ENCODE assay signal across 7 mouse cellular contexts in the genomic region with DNA sequence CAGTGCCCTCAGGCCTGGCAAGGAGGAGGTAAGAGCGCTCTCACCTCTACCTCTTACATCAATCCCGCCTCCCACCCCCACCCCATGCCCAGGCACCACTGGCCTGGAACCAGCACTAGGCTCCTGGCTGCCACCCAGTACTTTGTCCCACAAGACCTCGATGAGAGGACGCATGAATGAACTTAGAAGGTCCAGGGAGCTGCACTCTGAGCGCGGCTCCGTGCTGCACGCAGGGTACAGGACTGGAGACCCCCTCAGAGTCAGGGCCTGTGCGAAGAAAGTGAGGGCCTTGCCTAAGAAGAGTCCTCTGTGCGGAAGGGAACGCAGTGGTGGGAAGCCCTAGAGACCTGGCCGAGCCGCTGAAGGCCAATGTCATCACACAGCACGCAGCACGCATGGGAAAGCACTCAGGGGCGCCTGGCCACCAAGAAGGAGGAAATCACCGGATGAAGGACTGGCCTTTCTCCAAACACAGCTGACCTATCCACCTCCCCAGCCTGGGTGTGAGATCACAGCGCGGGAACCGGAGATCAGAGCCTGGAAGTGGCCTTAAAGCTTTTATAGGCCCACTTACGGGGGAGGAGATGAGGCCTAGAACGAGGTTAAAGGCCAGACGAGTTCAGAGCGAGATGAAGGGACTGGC. TPM values are rescaled to one million over a fixed set of nuclear protein-coding genes. Genes with fewer than 3 reads are reported as not detected.
A peak's percentile ranks its signal among the peaks of the same experiment; 100 is the strongest.
DNase-seq lines count a peak whose midpoint lies in the region; ATAC-seq and TF ChIP-seq lines count a peak whose summit lies in the region.

No protein-coding gene starts in this region.

- POLR2A ChIA-PET in Patski (lab: Charles Lee), result interaction anchor here (0.9 to 6.6 kb wide), 6 partner anchors 9 to 23 kb away, joined by 3 to 55 read pairs (median 3); no protein-coding TSS in a partner anchor

- no peaks in the 10 kb centered on the region for H3K27me3 ChIP-seq in Patski
- H3K27me3 ChIP-seq in limb, embryonic 13.5 days, result no peaks in the 10 kb centered on the region
- H3K27me3 ChIP-seq in stomach, embryonic 16.5 days (ENCODE audit: control insufficient read depth, insufficient read depth, low read length), result no peaks in the 10 kb centered on the region

- intact Hi-C loops in left cerebral cortex, postnatal 25 days (cut with DNase I), result no loop called here

- 51% methylated on average over 24 of the region's 24 CpGs for WGBS in limb, embryonic 13.5 days
- WGBS in stomach, embryonic 16.5 days, result 53% methylated on average over 24 of the region's 24 CpGs

- ATAC-seq in Patski, result peak; percentile 2
- ATAC-seq in limb, embryonic 13.5 days (ENCODE audit: low FRiP score, low read depth), result no peak
- no peak for ATAC-seq in stomach, embryonic 16.5 days (ENCODE audit: insufficient read depth, low FRiP score)
- ATAC-seq in CD4-positive, CD25-positive, alpha-beta regulatory T cell, adult 4 months, result no peak

- H3K4me2 ChIP-seq in limb, embryonic 13.5 days (replicated peaks), result peak overlapping the region; percentile 84
- H3K4me2 ChIP-seq in stomach, embryonic 16.5 days (ENCODE audit: low read depth, low read length), result peak overlapping the region; percentile 40

- H3K9me3 ChIP-seq in limb, embryonic 13.5 days, result no peaks in the 10 kb centered on the region
- H3K9me3 ChIP-seq in stomach, embryonic 16.5 days (replicated peaks; ENCODE audit: control insufficient read depth, low read length), result no peaks in the 10 kb centered on the region

- peak overlapping the region; percentile 7; the same call in 1 of the 2 replicates for H3K4me3 ChIP-seq in limb, embryonic 13.5 days
- H3K4me3 ChIP-seq in stomach, embryonic 16.5 days (replicated peaks; ENCODE audit: low read length), result peak overlapping the region; percentile 13

- CTCF ChIA-PET in Patski (lab: Charles Lee), result interaction anchor here (0.9 to 1.8 kb wide), 2 partner anchors 10 to 23 kb away, joined by 3 to 7 read pairs; no protein-coding TSS in a partner anchor

- peak overlapping the region; percentile 36 for H3K9ac ChIP-seq in limb, embryonic 13.5 days
- H3K9ac ChIP-seq in stomach, embryonic 16.5 days (ENCODE audit: low read length), result peak overlapping the region; percentile 52

- TF ChIP-seq CTCF in Patski (IDR thresholded peaks at IDR 0.05), result no peak

- no peak overlapping the region for H3K27ac ChIP-seq in limb, embryonic 13.5 days
- H3K27ac ChIP-seq in stomach, embryonic 16.5 days (ENCODE audit: low read length), result peak overlapping the region; percentile 48

- no peak for DNase-seq in Patski (ENCODE audit: low read depth, low spot score)
- peak; percentile 36 for DNase-seq in embryo, embryonic 11 days
- DNase-seq in heart, postnatal 4 days, result peak; percentile 78
- DNase-seq in left cerebral cortex, postnatal 25 days (ENCODE audit: low spot score in 2 of 2), result no peak

- in situ Hi-C loops in Patski (cut with MboI; ENCODE audit: low pct_unique_long_range_greater_than_20kb), result no loop called here

- peaks cover 55% of the 10 kb centered on the region for H3K4me1 ChIP-seq in limb, embryonic 13.5 days
- peaks cover 44% of the 10 kb centered on the region for H3K4me1 ChIP-seq in stomach, embryonic 16.5 days (ENCODE audit: control insufficient read depth, insufficient read depth, low read length)

- H3K36me3 ChIP-seq in limb, embryonic 13.5 days, result peaks cover 6% of the 10 kb centered on the region
- no peaks in the 10 kb centered on the region for H3K36me3 ChIP-seq in stomach, embryonic 16.5 days (ENCODE audit: control insufficient read depth, insufficient read depth, low read length)

RNA-seq across cellular contexts. Expression of a gene that starts 4.2 kb away (rescaled TPM):
- polyA plus RNA-seq in Patski (2021), result 253 TPM
- 10 to 100 TPM; 53.7 to 55.4 TPM for total RNA-seq in heart, postnatal 4 days (2021)
- 14.0 and 14.7 TPM in 2 replicates for polyA plus RNA-seq in limb, embryonic 13.5 days (2015; fragmentation: Nextera tagmentation; extraction: Ambion mirVana)
- 13.5 and 18.9 TPM in 2 replicates for polyA plus RNA-seq in stomach, embryonic 16.5 days (2015; fragmentation: Nextera tagmentation; extraction: Ambion mirVana)
- 1 to 10 TPM; 5.6 to 6.3 TPM for total RNA-seq in left cerebral cortex, postnatal 25 days (2021)
- 10 to 100 TPM; 15.3 to 22.7 TPM for polyA plus RNA-seq in CD4-positive, CD25-positive, alpha-beta regulatory T cell, adult 4 months (2017; shearing (Covaris generic))

RNA-seq across cellular contexts. Expression of a gene that starts 20.9 kb away (rescaled TPM):
- polyA plus RNA-seq in Patski (2021), result 24.2 TPM
- total RNA-seq in heart, postnatal 4 days (2021), result 10 to 100 TPM; 36.5 to 38.2 TPM
- polyA plus RNA-seq in limb, embryonic 13.5 days (2015; fragmentation: Nextera tagmentation; extraction: Ambion mirVana), result 39.3 and 40.2 TPM in 2 replicates
- 28.4 and 28.5 TPM in 2 replicates for polyA plus RNA-seq in stomach, embryonic 16.5 days (2015; fragmentation: Nextera tagmentation; extraction: Ambion mirVana)
- 1 to 10 TPM; 1.7 to 3.1 TPM for total RNA-seq in left cerebral cortex, postnatal 25 days (2021)
- polyA plus RNA-seq in CD4-positive, CD25-positive, alpha-beta regulatory T cell, adult 4 months (2017; shearing (Covaris generic)), result 10 to 100 TPM in 1 of 2 experiments, 1 to 10 TPM in 1; 8.2 to 12.6 TPM

RNA-seq across cellular contexts. Expression of a gene that starts 29.8 kb away (rescaled TPM):
- polyA plus RNA-seq in Patski (2021), result 224 TPM
- 10 to 100 TPM; 58.5 to 58.8 TPM for total RNA-seq in heart, postnatal 4 days (2021)
- 335 and 351 TPM in 2 replicates for polyA plus RNA-seq in limb, embryonic 13.5 days (2015; fragmentation: Nextera tagmentation; extraction: Ambion mirVana)
- polyA plus RNA-seq in stomach, embryonic 16.5 days (2015; fragmentation: Nextera tagmentation; extraction: Ambion mirVana), result 335 and 345 TPM in 2 replicates
- 10 to 100 TPM; 56.6 to 60.4 TPM for total RNA-seq in left cerebral cortex, postnatal 25 days (2021)
- polyA plus RNA-seq in CD4-positive, CD25-positive, alpha-beta regulatory T cell, adult 4 months (2017; shearing (Covaris generic)), result 100 to 1,000 TPM; 146 to 207 TPM

Comparison
In these comparisons a context has a peak if more than half of its experiments do, and no peak if none do; other contexts are left out.
1. DNase-seq: peak in embryo, embryonic 11 days (single experiment) and heart, postnatal 4 days (single experiment); none in Patski (single experiment) and left cerebral cortex, postnatal 25 days (0 of 2).
2. RNA of a gene that starts 4.2 kb away (polyA plus RNA-seq): 253 TPM in Patski (single experiment); 15.3 to 22.7 TPM in CD4-positive, CD25-positive, alpha-beta regulatory T cell, adult 4 months, 14.0 to 14.7 TPM in limb, embryonic 13.5 days and 13.5 to 18.9 TPM in stomach, embryonic 16.5 days; every median in the first group is over 10 times any median in the second.